Mouse (Mus musculus): Measurements from ENCODE around the gene Med6. TPM values are rescaled to one million over a fixed set of nuclear protein-coding genes. Genes with fewer than 3 reads are reported as not detected.
A peak's percentile ranks its signal among the peaks of the same experiment; 100 is the strongest.

The Med6 gene
- total and polyA plus RNA-seq, 2 experiments = 6.0 to 19.9 TPM

DNA sequence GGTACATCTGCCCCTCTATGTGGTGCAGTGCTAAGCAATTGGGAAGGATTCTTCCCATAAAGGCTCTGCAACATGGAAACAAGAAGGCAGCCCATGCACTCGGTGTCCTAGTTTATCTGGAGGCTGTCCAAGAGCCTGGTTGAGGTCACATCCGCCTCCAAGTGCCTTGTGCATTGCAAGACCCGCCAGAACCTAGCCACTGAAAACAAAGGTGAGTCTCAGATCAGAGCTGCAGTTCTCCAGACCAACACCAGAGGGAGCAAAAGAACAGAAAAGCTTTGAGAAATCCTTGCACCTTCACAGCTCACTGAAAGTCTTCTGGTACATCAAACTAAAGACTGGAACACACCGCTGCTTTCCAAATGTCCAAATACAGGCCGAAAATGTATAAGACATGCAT is 24.5 kb upstream of the Med6 start:
- no peak overlapping the region for H3K27ac ChIP-seq (replicated peaks; ENCODE audit: insufficient read depth, low read depth, low read length)
- 10% methylated on average over 5 of the region's 5 CpGs for WGBS
- H3K27me3 ChIP-seq (ENCODE audit: control insufficient read depth, insufficient read depth, low read length) = 0 out of 2 replicates have a peak, but pooled peaks cover 2% of the 10 kb centered on the region
- DNase-seq (ENCODE audit: extremely low read depth, low read depth, low spot score) = peak; percentile 43
- H3K4me1 ChIP-seq (ENCODE audit: control insufficient read depth, insufficient read depth, low read length) = no peaks in the 10 kb centered on the region
- no peaks in the 10 kb centered on the region for H3K36me3 ChIP-seq (ENCODE audit: control insufficient read depth, insufficient read depth, low read length)
- no peak overlapping the region for H3K9ac ChIP-seq (ENCODE audit: low read depth, low read length)
- TF ChIP-seq CTCF (IDR thresholded peaks at IDR 0.05; ENCODE audit: low read depth, low read length) = peak; percentile 65
- TF ChIP-seq POLR2A (IDR thresholded peaks at IDR 0.05; ENCODE audit: extremely low read depth, insufficient read depth, low read length) = no peak
- H3K4me3 ChIP-seq (ENCODE audit: insufficient read depth, low read depth, low read length) = no peak overlapping the region
- no peaks in the 10 kb centered on the region for H3K79me2 ChIP-seq (ENCODE audit: control insufficient read depth, insufficient read depth, low read length)

DNA sequence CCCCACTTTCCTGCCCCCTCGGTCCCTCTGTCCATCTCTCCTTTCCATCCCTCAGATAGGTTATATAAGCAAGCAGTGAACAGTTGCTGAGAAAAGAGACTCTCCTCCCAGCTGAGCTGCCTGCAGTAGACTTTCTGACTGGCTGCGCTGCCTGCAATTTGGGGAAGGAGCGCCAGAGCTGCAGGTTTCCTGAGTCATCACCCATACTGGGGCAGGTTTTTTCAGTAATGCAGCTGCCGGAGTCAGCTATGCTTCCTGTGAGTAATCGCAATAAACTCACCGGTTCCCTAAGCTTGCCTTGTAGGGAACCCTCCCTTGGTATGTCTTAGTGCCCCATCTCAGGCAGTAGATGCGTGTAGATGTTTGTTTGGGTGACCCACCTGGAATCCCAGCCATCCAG is 22.2 kb upstream of the Med6 start:
- no peak for DNase-seq (ENCODE audit: extremely low read depth, low read depth, low spot score)
- no peak overlapping the region for H3K27ac ChIP-seq (replicated peaks; ENCODE audit: insufficient read depth, low read depth, low read length)
- H3K36me3 ChIP-seq (ENCODE audit: control insufficient read depth, insufficient read depth, low read length) = no peaks in the 10 kb centered on the region
- H3K79me2 ChIP-seq (ENCODE audit: control insufficient read depth, insufficient read depth, low read length) = no peaks in the 10 kb centered on the region
- WGBS = 50% methylated on average over 7 of the region's 7 CpGs
- no peak overlapping the region for H3K4me3 ChIP-seq (ENCODE audit: insufficient read depth, low read depth, low read length)
- H3K4me1 ChIP-seq (ENCODE audit: control insufficient read depth, insufficient read depth, low read length) = no peaks in the 10 kb centered on the region
- H3K9ac ChIP-seq (ENCODE audit: low read depth, low read length) = no peak overlapping the region
- TF ChIP-seq POLR2A (IDR thresholded peaks at IDR 0.05; ENCODE audit: extremely low read depth, insufficient read depth, low read length) (no peak), CTCF (IDR thresholded peaks at IDR 0.05; ENCODE audit: low read depth, low read length) (no peak)
- 0 out of 2 replicates have a peak, but pooled peaks cover 2% of the 10 kb centered on the region for H3K27me3 ChIP-seq (ENCODE audit: control insufficient read depth, insufficient read depth, low read length)

DNA sequence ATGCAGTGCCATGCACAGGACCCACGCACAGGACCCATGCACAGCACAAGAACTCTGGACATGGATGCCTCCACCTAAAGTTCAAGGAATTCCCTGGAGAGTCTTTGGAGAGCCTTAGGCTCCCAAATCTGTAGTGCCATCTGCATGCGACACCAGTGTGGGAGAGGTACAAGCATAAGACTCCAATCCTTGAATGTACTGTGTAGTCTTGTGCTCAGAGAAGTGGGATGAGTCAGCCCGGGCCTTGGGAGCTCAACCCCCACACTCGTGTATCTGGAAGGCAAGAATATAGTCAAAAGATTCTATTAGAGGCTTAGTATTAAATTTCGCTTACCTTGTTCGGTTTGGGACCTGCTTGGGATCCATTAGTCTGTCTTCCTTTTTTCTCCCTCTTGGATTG is 21.0 kb upstream of the Med6 start:
- no peaks in the 10 kb centered on the region for H3K79me2 ChIP-seq (ENCODE audit: control insufficient read depth, insufficient read depth, low read length)
- 76% methylated on average over 6 of the region's 6 CpGs for WGBS
- no peaks in the 10 kb centered on the region for H3K4me1 ChIP-seq (ENCODE audit: control insufficient read depth, insufficient read depth, low read length)
- no peak for DNase-seq (ENCODE audit: extremely low read depth, low read depth, low spot score)
- TF ChIP-seq CTCF (IDR thresholded peaks at IDR 0.05; ENCODE audit: low read depth, low read length) = no peak
- no peak for TF ChIP-seq POLR2A (IDR thresholded peaks at IDR 0.05; ENCODE audit: extremely low read depth, insufficient read depth, low read length)
- no peaks in the 10 kb centered on the region for H3K36me3 ChIP-seq (ENCODE audit: control insufficient read depth, insufficient read depth, low read length)
- H3K9ac ChIP-seq (ENCODE audit: low read depth, low read length) = no peak overlapping the region
- H3K27me3 ChIP-seq (ENCODE audit: control insufficient read depth, insufficient read depth, low read length) = 0 out of 2 replicates have a peak, but pooled peaks cover 2% of the 10 kb centered on the region
- H3K4me3 ChIP-seq (ENCODE audit: insufficient read depth, low read depth, low read length) = no peak overlapping the region
- H3K27ac ChIP-seq (replicated peaks; ENCODE audit: insufficient read depth, low read depth, low read length) = no peak overlapping the region

DNA sequence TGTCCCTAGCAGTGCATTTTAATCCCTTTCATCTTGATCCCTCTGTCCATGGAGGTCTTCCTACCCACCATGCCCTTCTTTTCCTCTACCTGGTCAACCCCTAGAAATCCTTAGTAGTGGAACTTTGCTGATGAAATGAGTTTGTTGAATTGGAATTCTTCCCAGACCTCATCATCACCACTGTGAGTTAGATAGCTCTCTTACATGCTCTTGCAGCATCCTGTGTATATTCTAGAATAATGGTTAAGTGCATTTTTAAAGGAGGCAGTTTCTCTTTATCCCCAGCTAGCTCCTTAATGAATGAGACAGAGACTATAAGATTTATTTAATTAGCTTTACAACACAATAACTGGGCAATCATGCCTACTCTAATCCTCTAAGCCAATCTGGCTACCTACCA is 14.6 kb upstream of the Med6 start:
- Histone ChIP-seq H3K4me1 (ENCODE audit: control insufficient read depth, insufficient read depth, low read length) (no peaks in the 10 kb centered on the region), H3K4me3 (ENCODE audit: insufficient read depth, low read depth, low read length) (no peak overlapping the region), H3K27me3 (ENCODE audit: control insufficient read depth, insufficient read depth, low read length) (peaks cover 3% of the 10 kb centered on the region; the same call in 1 of the 2 replicates), H3K79me2 (ENCODE audit: control insufficient read depth, insufficient read depth, low read length) (no peaks in the 10 kb centered on the region), H3K27ac (replicated peaks; ENCODE audit: insufficient read depth, low read depth, low read length) (no peak overlapping the region), H3K9ac (ENCODE audit: low read depth, low read length) (no peak overlapping the region), H3K36me3 (ENCODE audit: control insufficient read depth, insufficient read depth, low read length) (no peaks in the 10 kb centered on the region)
- no peak for DNase-seq (ENCODE audit: extremely low read depth, low read depth, low spot score)
- TF ChIP-seq POLR2A (IDR thresholded peaks at IDR 0.05; ENCODE audit: extremely low read depth, insufficient read depth, low read length) = no peak

DNA sequence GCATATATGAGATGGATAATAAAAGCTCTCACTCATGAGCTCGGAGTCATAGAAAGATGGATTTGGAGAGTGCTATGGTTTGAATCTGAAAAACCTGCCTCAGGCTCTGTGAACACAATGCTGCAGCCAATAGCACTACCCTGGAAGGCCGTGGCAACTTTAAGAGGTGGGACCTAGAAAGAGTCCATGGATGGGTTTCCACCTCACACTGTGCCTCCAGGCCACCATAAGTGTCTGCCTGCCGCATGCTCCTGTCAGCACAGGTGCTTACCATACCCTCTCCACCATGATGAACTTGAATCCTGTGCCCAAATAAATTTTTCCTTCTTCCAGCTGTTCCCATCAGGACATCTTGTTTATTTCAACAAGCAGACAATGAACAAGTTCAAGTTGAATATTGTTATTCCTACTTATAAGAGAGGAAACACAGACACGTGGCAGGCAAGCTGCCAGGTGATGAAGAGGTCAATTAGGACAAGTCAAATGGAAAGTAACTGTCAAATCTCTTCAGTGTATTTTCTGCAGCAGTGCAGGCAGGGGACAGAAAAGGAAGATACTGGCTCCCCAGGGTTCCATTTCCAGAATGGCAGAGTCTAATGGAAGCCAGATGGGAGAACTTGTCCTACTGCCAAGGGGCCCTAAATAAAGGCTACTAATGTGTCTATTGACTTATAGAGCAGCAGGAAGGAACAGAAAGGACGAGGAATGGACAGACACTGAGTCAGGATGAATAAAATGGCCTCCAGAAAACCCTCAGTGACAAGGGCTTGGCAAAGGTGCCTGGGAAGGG is 10.4 kb upstream of the Med6 start:
- H3K4me1 ChIP-seq (ENCODE audit: control insufficient read depth, insufficient read depth, low read length) = no peaks in the 10 kb centered on the region
- 62% methylated on average over 5 of the region's 5 CpGs for WGBS
- DNase-seq (ENCODE audit: extremely low read depth, low read depth, low spot score) = no peak
- no peak overlapping the region for H3K9ac ChIP-seq (ENCODE audit: low read depth, low read length)
- H3K36me3 ChIP-seq (ENCODE audit: control insufficient read depth, insufficient read depth, low read length) = no peaks in the 10 kb centered on the region
- H3K4me3 ChIP-seq (ENCODE audit: insufficient read depth, low read depth, low read length) = no peak overlapping the region
- peaks cover 3% of the 10 kb centered on the region; the same call in 1 of the 2 replicates for H3K27me3 ChIP-seq (ENCODE audit: control insufficient read depth, insufficient read depth, low read length)
- TF ChIP-seq CTCF (IDR thresholded peaks at IDR 0.05; ENCODE audit: low read depth, low read length) (no peak), POLR2A (IDR thresholded peaks at IDR 0.05; ENCODE audit: extremely low read depth, insufficient read depth, low read length) (no peak)
- H3K79me2 ChIP-seq (ENCODE audit: control insufficient read depth, insufficient read depth, low read length) = no peaks in the 10 kb centered on the region
- no peak overlapping the region for H3K27ac ChIP-seq (replicated peaks; ENCODE audit: insufficient read depth, low read depth, low read length)

All from liver, adult 2 months (tissue).